Mouse (Mus musculus) thymus, postnatal 10 days (tissue): ENCODE data around the gene Prdm10.

Experiments used
- DNase-seq, 2 experiments: peaks; one replicate each; pipeline ENCODE4 v3.0.0; 2021; ENCODE audit warnings: low spot score in 2 of 2

Gene Prdm10

GRCm38 (mm10) chr9:31354051-31354450, 73.7 kb downstream of the Prdm10 start:
- DNase-seq, result no peak

GRCm38 (mm10) chr9:31363698-31364609, 83.6 kb downstream of the Prdm10 start:
- DNase-seq, result no peak

- DNase-seq, result no peak
Measured at GRCm38 (mm10) chr9:31365086-31365485, 84.7 kb downstream of the Prdm10 start.

GRCm38 (mm10) chr9:31371740-31372139, 91.4 kb downstream of the Prdm10 start:
- no peak for DNase-seq

GRCm38 (mm10) chr9:31376661-31377060, 96.3 kb downstream of the Prdm10 start:
- no peak for DNase-seq

GRCm38 (mm10) chr9:31384786-31385499, 104.6 kb downstream of the Prdm10 start:
- DNase-seq, result no peak

GRCm38 (mm10) chr9:31385500-31385869, 105.1 kb downstream of the Prdm10 start:
- no peak for DNase-seq

DNA sequence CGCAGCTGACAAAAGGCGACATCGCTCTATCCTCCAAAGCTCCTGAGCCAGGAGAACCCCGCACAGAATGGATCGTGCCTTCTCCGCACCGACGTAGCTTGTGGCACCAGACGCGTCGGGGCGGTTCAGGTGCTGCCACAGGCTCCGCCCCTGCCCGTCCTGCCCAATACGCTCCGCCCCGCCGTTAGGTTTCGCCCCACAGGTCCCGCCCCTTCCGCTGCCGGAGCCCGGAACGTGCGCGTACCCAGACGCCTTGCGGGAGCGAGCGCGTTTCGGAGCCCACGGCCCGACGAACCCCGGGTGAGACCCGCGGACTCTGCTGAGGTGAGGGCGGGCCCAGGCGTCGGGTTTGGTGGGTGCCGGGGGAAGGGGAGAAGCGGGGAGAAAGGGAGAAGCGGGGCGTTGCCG, 105.6 kb downstream of the Prdm10 start, which contains the start of gene Nfrkb:
Gene Nfrkb, plus strand, starts transcription at position 246 of the 408 bp plus-strand sequence.
- peak; percentile 95 to 98 for DNase-seq

- no peak for DNase-seq
Measured at GRCm38 (mm10) chr9:31386368-31387180, 106.2 kb downstream of the Prdm10 start.

DNA sequence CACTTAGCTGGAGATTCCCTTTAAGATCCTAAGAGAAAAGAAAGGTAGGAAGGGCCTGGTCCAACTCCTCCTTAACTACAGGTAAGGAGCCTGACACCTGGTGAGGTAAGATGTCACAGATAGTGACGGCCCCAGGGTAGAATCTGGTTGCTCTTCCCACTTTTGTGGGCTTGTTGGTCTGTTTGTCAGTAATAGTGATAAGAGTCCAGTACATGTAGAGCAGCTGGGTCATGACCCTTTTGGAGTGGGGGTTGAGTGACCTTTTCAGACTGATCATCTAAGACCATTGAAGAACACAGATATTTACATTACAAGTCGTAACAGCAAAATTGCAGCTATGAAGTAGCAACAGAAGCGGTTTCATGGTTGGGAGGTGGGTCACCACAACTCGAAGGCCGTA, 106.9 kb downstream of the Prdm10 start:
- DNase-seq, result no peak

DNA sequence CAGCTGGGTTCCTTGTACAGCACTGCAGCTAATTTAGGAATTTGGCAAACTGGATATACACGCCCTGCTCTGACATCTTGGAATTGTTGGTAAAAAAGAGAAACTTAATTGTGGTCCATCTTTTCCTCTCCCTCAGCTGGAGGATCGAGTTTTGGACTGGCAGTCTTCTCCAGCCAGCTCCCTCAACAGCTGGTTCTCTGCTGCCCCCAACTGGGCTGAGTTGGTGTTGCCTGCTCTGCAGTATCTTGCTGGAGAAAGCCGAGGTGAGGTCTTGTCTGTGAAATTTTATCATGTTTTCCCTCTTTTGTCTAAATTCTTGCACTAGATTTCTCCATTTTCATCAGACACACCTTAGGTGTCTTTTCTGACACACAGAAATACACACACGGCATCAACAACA, 120.1 kb downstream of the Prdm10 start:
- peak in 1 of 2 experiments; percentile 74 for DNase-seq

DNA sequence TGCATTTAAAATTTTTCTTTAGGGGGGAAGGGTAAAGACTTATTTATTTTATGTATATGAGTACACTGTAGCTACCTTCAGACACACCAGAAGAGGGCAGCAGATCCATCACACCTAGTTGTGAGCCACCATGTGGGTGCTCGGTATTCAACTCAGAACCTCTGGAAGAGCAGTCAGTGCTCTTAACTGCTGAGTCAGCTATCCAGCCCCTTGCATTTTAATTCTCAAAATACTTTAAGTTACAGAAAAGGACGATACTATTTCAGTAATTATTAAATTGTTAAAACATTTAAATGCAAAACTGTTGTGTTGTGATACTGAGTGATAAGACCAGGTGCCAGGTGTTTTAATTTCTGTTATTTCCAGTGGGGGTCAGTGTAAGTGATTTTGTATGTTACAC, 124.0 kb downstream of the Prdm10 start:
- no peak for DNase-seq

GRCm38 (mm10) chr9:31405217-31405616, 124.9 kb downstream of the Prdm10 start:
- peak in 1 of 2 experiments; percentile 29 for DNase-seq

DNA sequence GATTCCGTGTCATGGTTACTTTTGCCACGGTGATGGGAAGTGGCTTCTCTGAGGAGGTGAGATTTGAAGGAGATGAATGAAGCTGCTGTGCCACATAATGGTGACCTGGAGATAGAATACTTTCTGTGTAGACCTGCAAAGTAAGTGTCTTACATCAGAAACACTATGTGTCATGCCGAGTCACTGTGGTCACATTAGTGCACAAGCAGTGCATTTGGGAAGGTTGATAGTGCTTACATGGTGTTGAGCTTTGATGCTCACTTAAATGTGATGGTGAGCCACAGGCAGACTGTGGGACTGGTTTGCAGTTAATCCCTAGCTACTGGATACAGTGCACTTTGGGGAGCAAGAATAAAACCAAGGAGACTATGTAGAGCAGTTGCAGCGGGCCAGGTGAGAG, 131.8 kb downstream of the Prdm10 start:
- DNase-seq, result no peak

- no peak for DNase-seq
Measured at GRCm38 (mm10) chr9:31418821-31419220, 138.5 kb downstream of the Prdm10 start.

- no peak for DNase-seq
Measured at GRCm38 (mm10) chr9:31422143-31422542, 141.8 kb downstream of the Prdm10 start.

DNA sequence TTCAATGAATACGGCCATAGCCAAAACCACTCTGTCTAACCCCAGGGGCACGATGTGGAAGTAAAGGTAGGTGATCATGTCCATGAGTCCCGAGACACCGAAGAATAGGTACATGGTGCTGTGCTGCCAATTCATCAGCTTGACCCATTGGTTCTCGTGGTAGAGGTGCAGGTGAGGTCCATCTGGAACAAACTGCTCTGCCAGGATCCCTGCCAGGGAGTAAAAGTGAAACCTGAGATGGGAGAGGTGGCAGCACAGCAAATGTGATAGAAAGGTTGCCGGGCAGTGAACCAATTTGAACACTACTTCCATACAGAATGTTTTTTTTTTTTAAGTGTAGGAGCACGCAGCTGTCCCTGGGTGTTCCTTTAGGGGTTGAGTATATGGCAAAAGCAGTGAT, 148.6 kb downstream of the Prdm10 start:
- no peak for DNase-seq

DNA sequence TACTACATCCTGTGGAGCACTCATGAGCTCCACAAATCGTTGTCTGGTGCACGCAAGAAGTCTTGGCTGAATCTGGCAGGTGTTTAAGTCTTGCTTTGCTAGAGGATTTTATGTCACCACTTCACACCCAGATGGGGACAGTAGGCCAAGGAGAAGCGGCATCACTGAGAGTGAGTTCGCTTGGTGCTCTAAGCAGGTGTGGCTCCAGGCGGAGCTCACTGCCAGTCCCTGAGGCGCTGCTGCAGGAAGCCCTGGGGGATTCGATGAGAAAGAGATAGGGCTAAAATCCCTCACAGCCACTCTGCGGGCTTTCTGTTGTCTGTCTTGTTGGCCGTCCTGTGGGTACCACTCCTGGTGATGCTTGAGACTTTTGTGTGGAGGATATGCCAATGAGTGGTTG, 149.7 kb downstream of the Prdm10 start:
- no peak for DNase-seq
